Mouse (Mus musculus): ENCODE measurements around the gene 2900026A02Rik.

The 2900026A02Rik gene

GRCm38 (mm10) chr5:113117361-113117760 lies 103.7 kb downstream of the 2900026A02Rik start:
- TF ChIP-seq GATA4 (IDR thresholded peaks at IDR 0.05; ENCODE audit: insufficient replicate concordance, low read length) = no peak

GRCm38 (mm10) chr5:113115896-113116295 lies 105.1 kb downstream of the 2900026A02Rik start:
- TF ChIP-seq GATA4 (IDR thresholded peaks at IDR 0.05; ENCODE audit: insufficient replicate concordance, low read length) = no peak

- TF ChIP-seq GATA4 (IDR thresholded peaks at IDR 0.05; ENCODE audit: insufficient replicate concordance, low read length) = no peak
Measured at GRCm38 (mm10) chr5:113114264-113115225, 106.5 kb downstream of the 2900026A02Rik start.

- no peak for TF ChIP-seq GATA4 (IDR thresholded peaks at IDR 0.05; ENCODE audit: insufficient replicate concordance, low read length)
Measured at GRCm38 (mm10) chr5:113113120-113113519, 107.9 kb downstream of the 2900026A02Rik start.

GRCm38 (mm10) chr5:113111336-113111735 lies 109.7 kb downstream of the 2900026A02Rik start:
- TF ChIP-seq GATA4 (IDR thresholded peaks at IDR 0.05; ENCODE audit: insufficient replicate concordance, low read length) = no peak

GRCm38 (mm10) chr5:113110929-113111328 lies 110.1 kb downstream of the 2900026A02Rik start:
- TF ChIP-seq GATA4 (IDR thresholded peaks at IDR 0.05; ENCODE audit: insufficient replicate concordance, low read length) = no peak

- TF ChIP-seq GATA4 (IDR thresholded peaks at IDR 0.05; ENCODE audit: insufficient replicate concordance, low read length) = no peak
Measured at GRCm38 (mm10) chr5:113108165-113108764, 112.8 kb downstream of the 2900026A02Rik start.

- TF ChIP-seq GATA4 (IDR thresholded peaks at IDR 0.05; ENCODE audit: insufficient replicate concordance, low read length) = no peak
Measured at GRCm38 (mm10) chr5:113107709-113108108, 113.3 kb downstream of the 2900026A02Rik start.

- TF ChIP-seq GATA4 (IDR thresholded peaks at IDR 0.05; ENCODE audit: insufficient replicate concordance, low read length) = no peak
Measured at GRCm38 (mm10) chr5:113106594-113106993, 114.4 kb downstream of the 2900026A02Rik start.

- no peak for TF ChIP-seq GATA4 (IDR thresholded peaks at IDR 0.05; ENCODE audit: insufficient replicate concordance, low read length)
Measured at GRCm38 (mm10) chr5:113105481-113105880, 115.6 kb downstream of the 2900026A02Rik start.

GRCm38 (mm10) chr5:113105035-113105434 lies 116.0 kb downstream of the 2900026A02Rik start:
- no peak for TF ChIP-seq GATA4 (IDR thresholded peaks at IDR 0.05; ENCODE audit: insufficient replicate concordance, low read length)

GRCm38 (mm10) chr5:113102455-113102854 lies 118.6 kb downstream of the 2900026A02Rik start:
- TF ChIP-seq GATA4 (IDR thresholded peaks at IDR 0.05; ENCODE audit: insufficient replicate concordance, low read length) = no peak

GRCm38 (mm10) chr5:113101457-113101856 lies 119.6 kb downstream of the 2900026A02Rik start:
- TF ChIP-seq GATA4 (IDR thresholded peaks at IDR 0.05; ENCODE audit: insufficient replicate concordance, low read length) = no peak

GRCm38 (mm10) chr5:113100422-113100821 lies 120.6 kb downstream of the 2900026A02Rik start:
- no peak for TF ChIP-seq GATA4 (IDR thresholded peaks at IDR 0.05; ENCODE audit: insufficient replicate concordance, low read length)

GRCm38 (mm10) chr5:113099546-113099945 lies 121.5 kb downstream of the 2900026A02Rik start:
- no peak for TF ChIP-seq GATA4 (IDR thresholded peaks at IDR 0.05; ENCODE audit: insufficient replicate concordance, low read length)

- no peak for TF ChIP-seq GATA4 (IDR thresholded peaks at IDR 0.05; ENCODE audit: insufficient replicate concordance, low read length)
Measured at GRCm38 (mm10) chr5:113097551-113097950, 123.5 kb downstream of the 2900026A02Rik start.

Data from liver, adult (tissue).